Mouse (Mus musculus): ENCODE measurements at regions not wholly inside any gene's neighbourhood (a gene's known extent, or its start where the extent isn't known, plus 50 kb on each side); places are given as distances from the start of the nearest gene placed in this dataset.

DNA sequence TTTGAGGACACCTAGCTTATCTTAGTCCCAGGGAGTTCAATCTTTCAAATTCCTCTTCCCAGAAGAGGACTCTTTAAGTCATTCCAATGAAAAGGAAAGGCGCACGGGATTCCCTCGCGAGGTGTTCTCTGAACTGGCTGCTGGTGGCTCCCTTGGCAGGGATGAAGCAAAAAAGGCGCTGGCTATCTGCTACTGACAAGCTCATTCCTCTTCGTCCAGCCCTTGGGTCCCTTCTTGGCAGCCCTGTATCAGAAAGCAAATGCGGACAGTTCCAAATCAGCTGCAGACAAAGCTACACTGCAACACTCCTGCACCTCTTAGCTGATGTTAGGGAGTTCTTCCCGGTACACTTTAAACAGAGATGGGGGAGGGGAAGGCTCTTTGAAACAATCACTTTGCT lies 155.4 kb downstream of the Ifng start:
- TF ChIP-seq GATA1 (IDR thresholded peaks at IDR 0.05; ENCODE audit: borderline replicate concordance, low read length) (no peak), CTCF (IDR thresholded peaks at IDR 0.05; ENCODE audit: low read depth, low read length) (no peak), TAL1 (conservative IDR thresholded peaks at IDR 0.05; ENCODE audit: low read depth, low read length) (no peak), GATA2 (IDR thresholded peaks at IDR 0.05; ENCODE audit: borderline replicate concordance, low read depth, low read length) (no peak), POLR2AphosphoS5 (IDR thresholded peaks at IDR 0.05; ENCODE audit: insufficient replicate concordance, low read depth, low read length) (no peak)

All from G1E (cell line).